Mouse (Mus musculus) kidney, postnatal 36 days (tissue): ENCODE results near the gene Nop9.

ENCODE experiments used
- DNase-seq, 2 experiments: peaks; one replicate each; pipeline ENCODE4 v3.0.0; 2021 to 2022; ENCODE audit warnings: mixed read lengths in 2 of 2

The Nop9 gene

DNA sequence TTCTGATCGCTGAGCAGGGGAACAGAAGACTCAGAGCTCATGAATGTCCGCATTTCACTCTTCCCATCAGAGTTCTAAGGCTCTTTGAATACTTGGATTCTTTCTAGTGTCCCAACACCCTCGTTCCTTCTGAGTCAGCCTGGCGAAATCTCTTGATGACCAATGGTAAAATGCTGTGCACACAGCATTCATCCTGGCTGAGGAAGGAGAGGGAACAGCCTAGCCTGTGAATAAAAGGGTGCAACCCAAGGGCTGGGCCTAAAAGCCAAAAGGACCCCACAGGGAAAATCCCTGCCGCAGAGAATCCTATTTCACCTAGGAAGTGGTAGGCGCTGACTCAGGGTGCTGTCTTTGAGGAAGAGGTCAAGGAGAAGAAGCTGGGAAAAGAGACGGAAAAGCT is 15.4 kb upstream of the Nop9 start:
- DNase-seq: no peak

DNA sequence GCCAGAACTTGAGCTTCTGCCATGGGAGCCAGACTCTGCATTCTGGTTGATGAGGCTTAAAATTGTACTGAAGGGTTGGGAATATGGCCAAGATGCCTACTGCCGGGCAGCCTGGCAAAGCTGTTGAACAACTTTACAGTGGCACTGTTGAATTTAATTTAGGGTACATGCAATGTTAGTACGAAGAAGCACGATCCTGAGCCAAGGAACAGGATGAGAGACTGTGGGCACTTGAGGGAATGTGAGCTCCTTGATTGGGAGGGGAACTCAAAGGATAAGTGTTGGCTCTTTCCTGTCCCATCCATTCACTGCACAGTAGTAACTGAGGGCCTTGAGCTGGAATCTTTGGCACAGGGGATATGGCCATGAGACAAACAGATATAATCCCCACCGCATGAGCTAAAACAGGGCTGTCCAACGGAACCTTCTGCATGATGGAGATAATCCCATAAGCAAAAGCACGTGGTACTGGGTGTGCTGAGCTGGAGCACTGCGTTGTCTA is 14.9 kb upstream of the Nop9 start:
- DNase-seq: no peak

DNA sequence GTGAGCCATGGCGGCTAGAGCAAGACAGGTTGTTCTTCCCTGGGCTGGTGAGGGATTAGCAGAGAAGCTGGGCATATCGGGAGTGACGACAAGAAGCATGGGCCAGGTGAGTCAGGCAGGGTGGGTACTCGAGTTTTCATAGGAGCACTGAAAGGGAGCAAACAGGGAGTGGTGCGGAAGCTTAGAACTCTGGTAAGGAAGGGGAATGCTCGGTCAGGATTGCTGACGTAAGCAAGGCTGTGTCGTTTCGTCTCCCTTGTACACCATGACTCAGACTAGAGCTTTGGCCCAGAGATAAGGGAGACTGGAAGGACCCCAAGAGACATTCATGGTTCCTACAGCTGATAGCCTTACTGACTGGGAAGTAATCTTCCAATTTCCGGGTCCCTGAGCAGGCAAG is 11.6 kb upstream of the Nop9 start:
- no peak for DNase-seq

DNA sequence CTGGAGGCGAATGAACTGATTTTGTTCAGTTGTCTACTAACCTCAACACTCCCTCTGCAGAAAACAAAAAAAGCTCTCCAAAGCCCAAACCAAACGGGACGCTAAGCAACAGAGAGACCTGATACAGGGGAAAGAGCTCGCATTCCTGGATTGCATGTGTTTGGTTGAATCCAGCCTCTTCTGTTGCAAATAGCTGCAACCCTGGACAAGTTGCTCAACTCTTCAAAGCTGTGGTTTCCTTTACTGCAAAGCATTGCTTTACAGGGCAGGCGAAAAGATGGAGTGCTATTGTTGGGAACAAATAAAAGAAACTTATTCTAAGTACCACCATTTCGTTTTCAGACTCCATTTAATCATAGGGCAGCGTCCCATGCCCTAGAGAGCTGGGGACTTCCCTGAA is 10.6 kb upstream of the Nop9 start:
- DNase-seq: no peak

DNA sequence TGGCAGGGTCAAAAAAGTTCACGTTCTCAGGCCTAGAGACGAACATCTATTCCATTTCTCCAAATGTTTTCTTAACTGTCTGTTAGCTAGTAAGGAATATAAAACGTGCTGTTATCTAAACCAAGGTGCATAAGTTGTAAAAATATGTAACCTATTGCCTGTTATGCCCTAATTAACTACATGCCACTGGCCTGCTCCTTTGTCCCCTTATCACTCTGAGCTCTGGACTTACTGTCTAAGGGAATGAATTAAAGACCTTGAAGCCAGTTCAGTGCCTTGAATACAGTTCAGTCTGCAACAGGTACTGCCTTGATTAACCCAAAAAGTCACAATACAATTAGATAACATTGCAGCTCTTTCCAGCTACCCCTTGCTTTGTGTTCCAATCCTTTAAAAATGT is 10.2 kb upstream of the Nop9 start:
- no peak for DNase-seq

DNA sequence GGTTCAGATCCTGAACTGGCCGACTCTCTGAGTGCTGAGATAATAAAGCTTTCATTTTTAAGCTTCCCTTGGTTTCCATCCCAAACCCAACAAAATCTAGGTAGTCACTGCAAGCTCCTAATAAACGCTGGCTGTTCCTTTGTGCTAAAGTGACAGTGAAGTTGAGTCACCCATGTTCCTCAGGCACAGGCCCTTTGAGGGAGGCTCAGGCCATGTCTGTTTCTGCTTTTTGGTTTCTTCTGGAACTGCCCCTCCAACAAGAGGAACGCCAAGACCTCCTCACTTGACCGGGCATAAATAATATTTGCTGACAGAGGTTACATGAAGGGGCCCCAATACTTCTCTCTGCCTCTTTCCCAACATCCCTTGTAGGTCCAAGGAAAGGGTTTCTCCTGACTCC is 9.7 kb upstream of the Nop9 start:
- DNase-seq: no peak

DNA sequence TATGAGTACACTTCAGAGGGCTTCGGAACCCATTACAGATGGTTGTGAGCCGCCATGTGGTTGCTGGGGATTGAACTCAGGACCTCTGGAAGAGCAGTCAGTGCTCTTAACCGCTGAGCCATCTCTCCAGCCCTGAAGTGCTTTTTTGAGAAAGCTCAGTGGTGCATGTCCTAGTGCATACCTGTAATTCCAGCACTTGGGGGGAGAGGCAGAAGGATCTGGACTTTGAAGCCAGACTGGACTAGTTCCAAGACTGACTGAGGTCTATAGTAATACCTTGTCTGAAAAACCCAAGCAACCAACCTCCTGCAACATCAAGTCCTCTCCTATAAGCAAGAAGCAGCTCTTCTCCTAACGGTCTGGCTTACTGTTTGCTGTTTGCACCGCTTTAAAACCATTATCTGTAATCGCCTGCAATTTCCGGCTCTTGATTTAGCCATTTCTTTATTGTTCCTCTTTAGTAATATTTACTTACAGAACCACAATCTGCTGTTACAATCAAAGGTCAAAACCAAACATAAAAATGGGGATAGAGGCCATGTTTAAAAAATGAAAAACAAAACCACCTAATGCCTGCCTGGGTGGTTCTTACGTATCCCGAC is 8.3 kb upstream of the Nop9 start:
- DNase-seq: peak; percentile 64 to 85

DNA sequence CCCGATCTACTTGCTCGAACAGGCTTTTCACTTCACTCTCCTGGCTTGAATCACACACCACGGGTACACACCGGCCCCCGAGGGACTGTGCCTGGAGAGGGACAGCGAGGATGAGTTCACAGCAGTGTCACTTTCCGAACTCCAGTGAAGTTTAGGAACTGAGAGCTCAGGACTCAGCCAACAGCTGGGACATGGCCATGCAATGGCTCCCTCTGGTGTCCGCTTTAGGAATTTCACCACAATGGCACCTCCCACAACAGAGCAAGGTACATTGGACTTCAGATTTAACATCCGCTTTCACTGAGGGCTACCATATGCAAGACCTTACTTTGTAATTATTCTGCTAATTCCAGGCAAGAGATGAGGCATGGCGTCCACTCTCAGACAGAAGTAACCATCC is 1.8 kb upstream of the Nop9 start:
- DNase-seq: peak; percentile 87 to 94

DNA sequence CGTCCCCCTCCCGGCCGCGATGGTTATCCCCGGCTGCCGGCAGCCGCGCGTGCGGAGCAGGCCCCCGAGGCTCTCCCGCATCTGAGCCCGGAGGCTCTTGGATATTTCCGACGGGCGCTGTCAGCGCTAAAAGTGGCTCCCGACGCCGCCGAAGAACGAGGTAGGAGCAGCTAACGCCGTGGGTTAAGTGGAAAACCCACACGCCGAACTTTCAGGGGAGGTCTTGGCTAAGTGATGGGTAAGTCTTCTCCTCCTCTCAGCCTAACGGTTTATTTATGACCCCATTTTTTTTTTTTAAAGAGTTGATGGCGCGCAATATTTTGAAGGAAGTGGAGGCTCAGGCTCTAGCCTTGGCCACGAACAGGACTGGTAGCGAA is 356 bp downstream of the Nop9 start:
- DNase-seq: no peak

DNA sequence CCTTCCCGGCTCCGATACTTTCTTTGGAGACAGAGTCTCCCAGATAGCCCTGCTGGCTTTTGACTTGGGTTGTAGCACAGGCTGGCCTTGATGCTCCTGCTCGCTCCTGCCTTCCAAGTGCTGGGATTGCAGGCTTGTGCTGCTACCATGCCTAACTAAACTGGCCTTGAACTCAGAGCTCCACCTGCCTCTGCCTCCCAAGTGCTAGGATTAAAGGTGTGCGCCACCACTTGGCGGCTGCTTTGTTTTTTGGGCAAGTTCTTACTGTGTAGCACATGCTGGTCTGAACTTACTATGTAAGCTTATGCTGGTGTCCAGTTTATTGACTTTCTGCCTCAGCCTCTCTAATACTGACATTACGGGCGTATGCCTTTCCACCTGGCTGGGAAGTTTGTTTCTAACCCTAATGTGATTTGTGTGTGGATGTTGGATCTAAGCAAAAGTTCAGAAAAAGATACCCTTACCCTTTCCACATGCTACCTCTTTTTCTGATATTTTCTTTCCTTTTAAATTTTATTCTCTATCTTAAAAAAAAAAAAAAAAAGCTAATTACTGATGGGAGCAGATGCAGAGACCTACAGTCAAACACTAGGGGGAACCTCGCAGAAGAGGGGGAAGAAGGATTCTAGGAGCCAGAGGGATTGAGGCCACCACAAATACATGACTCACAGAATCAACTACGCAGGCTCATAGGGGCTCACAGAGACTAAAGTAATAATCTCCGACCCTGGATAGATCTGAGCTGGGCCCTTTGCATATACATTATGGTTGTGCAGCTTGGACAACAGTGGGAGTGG is 1.8 kb downstream of the Nop9 start:
- no peak for DNase-seq

DNA sequence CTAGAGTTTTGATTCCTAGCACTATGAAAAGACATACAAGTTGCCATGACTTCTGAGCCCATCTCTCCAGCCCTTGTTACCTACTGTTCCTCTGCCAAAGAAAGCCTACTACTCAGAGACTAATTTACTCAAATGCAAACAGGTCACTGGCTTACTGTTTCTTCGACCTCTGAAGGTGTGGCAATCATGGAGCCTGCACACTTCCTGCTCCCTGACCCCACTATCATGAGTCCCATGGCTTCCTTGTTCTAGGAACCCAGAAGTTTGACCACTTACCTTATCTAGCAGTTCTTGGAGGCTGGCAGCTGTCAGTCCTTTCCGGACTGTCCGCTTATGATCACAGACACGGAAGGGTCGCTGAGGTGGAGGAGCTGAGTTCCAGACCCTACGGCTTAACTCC is 12.1 kb downstream of the Nop9 start:
- no peak for DNase-seq

DNA sequence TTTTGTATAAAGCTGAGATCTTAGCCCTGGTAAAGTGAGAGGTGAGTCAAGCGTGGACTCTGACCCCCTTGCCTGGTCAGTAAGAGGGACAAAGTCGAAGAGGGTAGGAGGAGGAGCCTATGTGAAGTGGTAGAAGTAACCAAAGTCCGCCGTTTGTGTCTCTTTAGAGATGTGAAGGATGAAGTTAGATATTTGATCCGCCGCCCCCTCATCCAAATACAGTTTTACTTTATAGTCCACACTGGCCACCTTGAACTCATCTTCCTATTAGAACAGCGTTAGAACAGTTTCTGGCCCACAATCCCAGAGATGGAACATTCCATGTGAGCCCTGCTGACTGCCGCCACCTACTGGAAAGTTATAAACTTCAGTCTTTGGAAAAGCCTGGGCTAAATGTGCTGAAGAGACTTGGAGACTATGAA is 12.9 kb downstream of the Nop9 start, which contains the start of gene Cideb:
Cideb (minus strand) TSS at position 96 of the 422 bp plus-strand sequence.
- peak; percentile 77 to 88 for DNase-seq

DNA sequence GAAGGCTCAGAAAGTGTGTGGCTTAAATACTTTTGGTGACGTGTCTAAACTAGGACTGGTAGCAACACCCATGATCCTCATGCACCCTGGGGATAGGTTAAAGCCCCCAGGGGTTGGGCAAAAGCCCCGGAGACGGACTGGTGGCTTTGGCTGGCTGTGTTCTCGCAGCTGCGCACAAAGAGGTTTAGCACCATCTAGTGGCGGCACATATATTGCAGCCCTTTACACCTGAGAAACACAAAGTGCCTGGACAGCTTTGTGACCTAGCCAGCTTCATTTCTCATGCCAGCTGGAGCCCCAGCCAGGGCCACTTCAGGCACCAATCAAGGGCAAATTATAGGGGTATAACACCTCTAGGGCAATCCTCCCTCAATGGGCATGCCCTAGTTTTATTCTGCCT is 14.7 kb downstream of the Nop9 start:
- DNase-seq: peak; percentile 90 to 95

DNA sequence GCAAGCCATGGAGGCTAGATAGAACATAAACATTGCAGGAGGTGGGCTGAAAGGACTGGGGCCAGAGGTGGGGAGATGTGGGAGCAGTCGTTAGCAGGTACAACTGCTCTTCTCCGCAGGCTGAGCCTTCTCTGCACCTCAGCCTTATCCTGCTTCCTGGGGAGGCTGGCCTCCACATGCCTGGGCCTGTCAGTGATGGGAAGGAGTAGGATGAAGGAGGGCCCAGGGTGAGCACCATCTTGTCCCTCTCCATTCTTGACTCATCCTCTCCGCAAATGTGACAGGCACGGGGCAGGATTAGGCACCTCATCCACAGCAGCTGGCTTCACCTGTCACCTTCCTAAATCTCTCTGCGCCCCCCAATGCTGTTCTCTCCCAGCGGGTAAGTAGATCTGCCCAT is 15.7 kb downstream of the Nop9 start, which contains the start of gene Ltb4r2:
Ltb4r2 (plus strand) TSS at position 266 of the 400 bp plus-strand sequence.
- no peak for DNase-seq

DNA sequence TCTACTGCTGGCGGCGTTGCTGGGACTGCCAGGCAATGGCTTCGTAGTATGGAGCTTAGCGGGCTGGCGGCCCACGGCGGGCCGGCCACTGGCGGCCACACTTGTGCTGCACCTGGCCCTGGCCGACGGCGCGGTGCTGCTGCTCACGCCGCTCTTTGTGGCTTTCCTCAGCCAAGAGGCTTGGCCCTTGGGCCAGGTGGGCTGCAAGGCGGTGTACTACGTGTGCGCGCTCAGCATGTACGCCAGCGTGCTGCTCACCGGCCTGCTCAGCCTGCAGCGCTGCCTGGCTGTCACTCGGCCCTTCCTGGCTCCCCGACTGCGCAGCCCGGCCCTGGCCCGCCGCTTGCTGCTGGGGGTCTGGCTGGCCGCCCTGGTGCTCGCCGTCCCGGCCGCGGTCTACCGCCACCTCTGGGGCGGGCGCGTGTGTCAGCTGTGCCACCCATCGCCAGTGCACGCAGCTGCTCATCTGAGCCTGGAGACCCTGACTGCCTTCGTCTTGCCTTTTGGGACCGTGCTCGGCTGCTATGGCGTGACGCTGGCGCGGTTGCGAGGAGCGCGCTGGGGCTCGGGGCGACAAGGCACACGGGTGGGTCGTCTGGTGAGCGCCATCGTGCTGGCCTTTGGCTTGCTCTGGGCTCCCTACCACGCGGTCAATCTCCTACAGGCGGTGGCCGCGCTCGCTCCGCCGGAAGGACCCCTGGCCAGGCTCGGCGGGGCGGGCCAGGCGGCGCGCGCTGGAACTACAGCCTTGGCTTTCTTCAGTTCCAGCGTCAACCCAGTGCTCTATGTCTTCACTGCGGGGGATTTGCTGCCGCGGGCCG is 16.7 kb downstream of the Nop9 start:
- peak; percentile 39 to 71 for DNase-seq

DNA sequence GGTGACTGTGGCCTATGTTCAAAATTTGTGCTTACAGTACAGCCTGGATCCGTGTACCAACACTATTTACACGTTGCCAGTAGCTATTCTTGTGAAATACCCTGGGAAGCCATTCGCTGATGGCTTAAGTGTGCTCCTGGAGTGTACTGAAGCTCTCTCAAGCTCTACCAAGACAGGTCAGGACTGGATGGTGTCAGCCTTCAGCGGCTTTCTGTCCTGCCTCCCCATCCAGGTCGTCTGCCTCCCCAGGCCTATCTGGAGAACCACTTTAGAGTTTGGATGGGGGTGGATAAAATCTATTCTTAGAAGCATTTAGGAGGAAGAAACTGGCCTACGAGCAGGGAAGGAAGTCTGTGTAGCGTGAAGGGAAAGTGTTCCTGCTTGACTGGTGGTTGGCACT is 17.7 kb downstream of the Nop9 start:
- DNase-seq: no peak

DNA sequence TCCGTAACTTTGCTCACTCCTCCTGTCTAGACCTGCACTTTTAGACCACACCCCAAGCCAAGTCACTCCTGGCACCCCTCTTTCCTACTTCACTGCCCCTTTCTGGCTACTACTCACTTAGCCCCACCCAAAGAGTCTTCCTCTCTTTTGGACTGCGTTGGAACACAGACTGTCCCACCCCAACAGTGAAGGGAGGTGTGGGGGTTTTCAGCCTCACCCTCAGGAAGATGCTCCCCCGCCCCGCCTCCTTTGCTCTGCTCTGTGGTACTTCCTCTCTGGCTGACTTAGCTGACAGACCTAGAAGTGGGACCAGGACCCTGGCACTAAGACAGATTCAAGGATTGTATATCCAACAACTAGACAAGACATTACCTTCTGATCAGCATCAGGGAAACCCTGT is 20.2 kb downstream of the Nop9 start, which contains the start of gene Ltb4r1:
Ltb4r1 (plus strand) TSS at position 267 of the 400 bp plus-strand sequence.
- DNase-seq: no peak

DNA sequence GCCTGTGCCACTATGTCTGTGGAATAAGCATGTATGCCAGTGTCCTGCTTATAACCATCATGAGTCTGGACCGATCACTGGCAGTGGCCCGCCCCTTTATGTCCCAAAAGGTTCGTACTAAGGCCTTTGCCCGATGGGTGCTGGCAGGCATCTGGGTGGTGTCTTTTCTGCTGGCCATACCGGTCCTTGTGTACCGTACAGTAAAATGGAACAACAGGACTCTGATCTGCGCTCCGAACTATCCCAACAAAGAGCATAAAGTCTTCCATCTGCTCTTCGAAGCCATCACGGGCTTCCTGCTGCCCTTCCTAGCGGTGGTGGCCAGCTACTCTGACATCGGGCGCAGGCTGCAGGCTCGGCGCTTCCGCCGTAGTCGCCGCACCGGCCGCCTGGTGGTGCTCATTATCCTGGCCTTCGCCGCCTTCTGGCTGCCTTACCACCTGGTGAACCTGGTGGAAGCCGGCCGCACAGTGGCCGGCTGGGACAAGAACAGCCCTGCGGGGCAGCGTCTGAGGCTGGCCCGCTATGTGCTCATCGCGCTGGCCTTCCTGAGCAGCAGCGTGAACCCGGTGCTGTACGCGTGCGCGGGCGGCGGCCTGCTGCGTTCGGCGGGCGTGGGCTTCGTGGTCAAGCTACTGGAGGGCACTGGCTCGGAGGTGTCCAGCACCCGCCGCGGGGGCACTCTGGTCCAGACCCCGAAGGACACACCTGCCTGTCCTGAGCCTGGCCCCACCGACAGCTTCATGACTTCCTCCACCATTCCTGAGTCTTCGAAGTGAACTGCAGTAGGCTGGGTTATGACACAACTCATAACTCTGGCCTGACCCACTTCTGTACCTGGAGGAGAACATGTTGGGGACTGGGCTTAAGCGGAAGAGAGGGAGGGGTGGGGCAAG is 22.3 kb downstream of the Nop9 start:
- DNase-seq: peak; percentile 81 to 88

DNA sequence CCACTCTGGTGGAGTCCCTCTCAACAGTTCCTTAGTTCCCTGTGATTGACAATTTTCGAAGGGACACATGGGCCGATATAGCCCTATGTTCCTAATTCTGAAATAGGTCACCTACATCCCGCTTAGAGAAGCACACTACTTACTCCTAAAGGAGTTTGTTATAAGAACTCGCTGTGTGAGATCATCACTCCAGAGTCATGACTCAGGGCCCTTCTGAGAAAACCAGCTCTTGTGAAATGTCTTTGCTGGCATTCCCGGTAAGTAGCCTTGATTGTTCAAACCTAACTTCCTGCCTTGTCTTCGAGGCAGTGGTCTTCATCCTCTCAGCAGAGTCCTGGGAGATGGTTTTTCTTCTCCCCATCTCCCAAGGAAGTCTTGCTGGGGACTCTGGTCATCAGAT is 23.1 kb downstream of the Nop9 start:
- no peak for DNase-seq

DNA sequence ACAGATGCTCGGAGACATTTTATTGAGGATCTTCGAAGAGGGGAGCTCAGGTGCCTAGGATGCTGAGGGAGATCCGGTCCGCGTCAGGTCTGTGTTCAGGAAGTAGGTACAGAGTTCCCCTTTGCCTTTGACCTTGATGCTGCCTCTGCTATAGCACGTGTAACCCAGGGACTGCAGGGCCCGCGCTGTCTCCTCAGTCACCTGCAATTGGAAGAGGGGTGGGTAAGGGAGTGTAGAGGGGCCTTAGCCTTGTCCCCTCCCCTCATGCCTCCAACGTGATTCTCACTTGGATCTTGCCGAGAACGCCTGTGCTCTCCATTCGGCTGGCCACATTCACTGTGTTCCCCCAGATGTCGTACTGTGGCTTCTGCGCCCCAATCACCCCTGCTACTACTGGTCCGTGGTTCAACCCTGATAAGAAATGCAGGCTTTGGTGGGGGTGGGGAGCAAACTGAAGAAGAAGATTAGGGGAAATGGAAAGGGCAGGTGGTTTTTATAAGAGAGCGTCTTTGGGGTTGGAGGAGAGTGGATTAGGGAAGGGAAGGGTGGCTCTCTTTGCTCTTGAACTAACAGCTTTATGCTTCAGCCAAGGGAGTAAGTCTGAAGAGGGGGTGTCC is 23.7 kb downstream of the Nop9 start:
- no peak for DNase-seq

DNA sequence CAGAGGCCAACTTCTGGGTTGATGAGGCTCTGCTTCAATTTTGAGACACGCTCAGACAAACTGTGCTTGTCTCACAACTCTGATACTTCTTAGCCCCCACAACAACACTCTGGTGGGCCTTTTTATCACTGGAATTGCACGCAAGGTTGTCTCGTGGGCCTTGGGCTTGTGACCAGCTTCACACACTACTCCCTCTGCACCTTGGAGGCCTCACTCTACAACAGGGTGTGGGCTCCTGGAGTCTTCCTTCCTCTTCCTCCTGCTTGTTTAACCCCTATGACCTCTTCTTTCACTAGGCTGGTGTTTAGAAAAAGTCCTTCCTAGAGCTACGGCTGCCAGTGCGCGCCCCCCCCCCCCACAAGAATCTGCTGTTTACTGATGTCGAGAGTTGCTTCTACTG is 31.2 kb downstream of the Nop9 start:
- DNase-seq: no peak

DNA sequence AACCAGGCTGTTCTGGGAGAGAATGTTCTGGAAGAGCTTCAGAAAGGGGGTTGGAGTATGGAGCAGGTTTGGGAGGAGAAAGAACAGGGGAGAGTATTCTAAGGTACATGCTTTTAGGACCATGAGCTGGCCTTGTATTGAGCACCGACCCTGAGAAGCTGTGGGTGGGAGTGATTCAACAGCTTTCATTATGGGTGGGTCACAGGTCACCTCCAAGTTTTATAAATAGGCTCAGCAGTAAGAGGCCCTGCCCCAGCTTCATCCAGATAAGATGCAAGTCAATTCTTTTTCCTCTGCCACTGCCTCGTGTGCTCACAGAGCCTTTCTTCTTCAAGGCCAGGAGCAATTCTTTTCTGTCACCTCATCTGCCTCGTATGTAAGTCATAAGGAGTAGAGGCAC is 31.7 kb downstream of the Nop9 start:
- DNase-seq: no peak
